Mouse (Mus musculus) E14TG2a.4 (cell line): ENCODE results near the gene Crtc3.

Experiments
- CTCF ChIP-seq: conservative IDR thresholded peaks from 2 replicates; pipeline ENCODE4 v1.5.1; 2014; ENCODE audit warnings: low read length
- NANOG ChIP-seq: IDR thresholded peaks from 2 replicates; pipeline ENCODE4 v1.6.1; 2014; ENCODE audit warnings: borderline replicate concordance, low read length, mixed read lengths
- POU5F1 ChIP-seq: IDR thresholded peaks from 2 replicates; pipeline ENCODE4 v1.6.1; 2014; ENCODE audit warnings: low read length, borderline replicate concordance

GRCm38 (mm10) chr7:80606435-80606834, 82.2 kb downstream of the Crtc3 start:
- no peak for TF ChIP-seq CTCF
- TF ChIP-seq NANOG, result no peak
- no peak for TF ChIP-seq POU5F1
